Mouse (Mus musculus) bone marrow macrophage, adult 2 months (primary cell): ENCODE data around the gene Hist1h2bh. TPM values are rescaled to one million over a fixed set of nuclear protein-coding genes. Genes with fewer than 3 reads are reported as not detected.

ENCODE experiments used
- H3K27ac ChIP-seq: 2 replicates; pipeline ENCODE4 v1.5.1; 2012; ENCODE audit warnings: low read depth, low read length; ENCODE audit not compliant: insufficient read depth
- H3K4me1 ChIP-seq: 2 replicates; pipeline ENCODE4 v1.6.1; 2012; ENCODE audit warnings: low read length; ENCODE audit not compliant: control insufficient read depth, insufficient read depth
- H3K4me3 ChIP-seq: 2 replicates; pipeline ENCODE4 v1.5.1; 2012; ENCODE audit warnings: mild to moderate bottlenecking, low read length, moderate library complexity; ENCODE audit not compliant: insufficient read depth
- CTCF ChIP-seq: IDR thresholded peaks from 2 replicates; pipeline ENCODE4 v1.5.1; 2012; ENCODE audit warnings: low read depth, mild to moderate bottlenecking, low read length, moderate library complexity
- POLR2A ChIP-seq: IDR thresholded peaks from 2 replicates; pipeline ENCODE4 v1.6.1; 2012; ENCODE audit warnings: mild to moderate bottlenecking, low read depth, low read length, borderline replicate concordance
- polyA plus RNA-seq: library from polyadenylated mRNA; stranded (reverse); fragments of >200 nt; gene quantifications from 2 replicates; pipeline ENCODE4 v1.2.4, GENCODE M21; 2012; ENCODE audit not compliant: missing spikeins, insufficient read depth, insufficient read length

The Hist1h2bh gene
- polyA plus RNA-seq, 1 experiment, result 0.97 TPM

DNA sequence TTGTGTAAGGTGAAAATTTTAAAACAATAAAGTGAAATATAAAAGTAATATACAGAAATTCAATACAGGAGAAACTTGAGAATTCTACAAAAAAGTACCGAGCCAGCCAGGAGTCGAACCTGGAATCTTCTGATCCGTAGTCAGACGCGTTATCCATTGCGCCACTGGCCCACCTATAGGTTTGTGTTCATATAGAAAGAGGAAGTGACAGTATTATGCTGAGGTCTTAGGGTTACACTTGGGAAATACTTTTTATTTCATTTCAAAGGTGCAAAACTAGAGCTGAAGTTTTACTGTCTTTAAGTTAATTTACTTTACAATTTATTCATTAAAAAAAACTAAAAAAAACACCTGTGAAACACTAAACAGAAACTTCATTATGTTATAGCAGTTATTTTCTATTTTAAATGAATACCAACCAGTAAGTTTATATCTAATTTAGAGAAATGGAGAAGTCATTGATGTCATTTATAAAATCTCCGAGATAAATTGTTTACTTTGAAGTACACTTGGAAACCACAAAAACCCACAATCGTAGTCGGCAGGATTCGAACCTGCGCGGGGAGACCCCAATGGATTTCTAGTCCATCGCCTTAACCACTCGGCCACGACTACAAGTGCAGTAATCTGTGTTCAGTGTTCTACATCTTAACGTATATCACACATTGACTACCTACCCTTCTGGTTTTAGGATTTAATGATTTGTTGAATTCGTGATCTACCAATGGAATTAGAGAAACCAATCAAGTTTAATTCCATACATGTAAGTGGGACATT lies 42.6 kb downstream of the Hist1h2bh start:
- H3K4me3 ChIP-seq, result no peak overlapping the region
- no peak for TF ChIP-seq POLR2A
- TF ChIP-seq CTCF, result no peak
- H3K27ac ChIP-seq, result no peak overlapping the region
- peaks cover 17% of the 10 kb centered on the region for H3K4me1 ChIP-seq

DNA sequence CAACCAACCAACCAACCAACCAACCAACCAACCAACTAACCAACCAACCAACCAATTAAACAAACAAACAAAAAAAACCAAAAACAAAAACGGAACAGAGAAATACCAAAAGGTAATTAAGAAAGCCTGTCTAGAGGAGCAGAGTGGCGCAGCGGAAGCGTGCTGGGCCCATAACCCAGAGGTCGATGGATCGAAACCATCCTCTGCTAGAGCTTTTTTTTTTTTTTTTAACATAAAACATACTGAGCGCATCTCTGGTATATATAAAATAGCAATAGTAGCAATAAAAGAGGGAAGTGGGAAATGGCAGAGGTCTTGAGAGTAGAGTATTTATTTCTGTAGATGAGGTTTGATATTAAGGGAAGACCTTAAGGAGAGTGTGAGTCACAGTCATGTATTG lies 43.2 kb downstream of the Hist1h2bh start:
- no peak overlapping the region for H3K27ac ChIP-seq
- no peak overlapping the region for H3K4me3 ChIP-seq
- peaks cover 17% of the 10 kb centered on the region for H3K4me1 ChIP-seq
- TF ChIP-seq CTCF (no peak), POLR2A (no peak)

- Histone ChIP-seq H3K27ac (no peak overlapping the region), H3K4me3 (peak overlapping the region; percentile 40; the same call in 1 of the 2 replicates), H3K4me1 (peaks cover 15% of the 10 kb centered on the region)
- TF ChIP-seq CTCF, result no peak
- TF ChIP-seq POLR2A, result no peak
Measured at GRCm38 (mm10) chr13:23498653-23499052, 44.5 kb downstream of the Hist1h2bh start.

DNA sequence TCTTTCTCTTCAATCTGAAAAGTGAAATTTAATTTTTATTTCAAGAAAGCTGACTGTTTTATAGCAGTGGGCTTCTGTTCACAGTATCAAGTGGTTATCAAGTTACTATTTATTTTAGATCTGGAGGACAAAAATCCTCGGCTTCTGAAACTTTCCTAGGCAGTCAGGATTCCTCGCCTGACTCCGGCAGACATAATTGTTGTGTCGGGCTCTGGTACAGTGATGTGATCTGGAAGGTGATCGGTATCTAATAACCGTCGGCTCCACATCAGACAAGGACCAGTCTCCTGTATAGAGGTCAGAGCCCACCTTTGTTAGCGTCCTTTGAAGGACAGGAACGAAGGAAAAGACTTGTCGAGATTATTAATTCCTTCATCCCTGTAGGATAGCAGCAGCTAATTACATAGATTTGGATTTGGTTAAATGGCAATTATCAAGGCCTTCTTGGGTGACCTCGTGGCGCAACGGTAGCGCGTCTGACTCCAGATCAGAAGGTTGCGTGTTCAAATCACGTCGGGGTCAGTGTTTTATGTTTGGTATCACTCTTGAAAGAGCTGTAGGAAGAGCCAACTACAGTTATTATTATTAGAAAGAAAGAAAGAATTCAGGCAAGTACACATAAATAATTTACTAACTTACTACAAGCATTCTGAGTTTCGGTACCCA lies 45.4 kb downstream of the Hist1h2bh start:
- Histone ChIP-seq H3K4me1 (peaks cover 15% of the 10 kb centered on the region), H3K4me3 (peak overlapping the region; percentile 40; the same call in 1 of the 2 replicates), H3K27ac (no peak overlapping the region)
- no peak for TF ChIP-seq CTCF
- TF ChIP-seq POLR2A, result no peak

GRCm38 (mm10) chr13:23495526-23495925 lies 47.7 kb downstream of the Hist1h2bh start:
- TF ChIP-seq POLR2A (no peak), CTCF (no peak)
- Histone ChIP-seq H3K4me3 (no peak overlapping the region), H3K4me1 (peaks cover 15% of the 10 kb centered on the region), H3K27ac (no peak overlapping the region)

DNA sequence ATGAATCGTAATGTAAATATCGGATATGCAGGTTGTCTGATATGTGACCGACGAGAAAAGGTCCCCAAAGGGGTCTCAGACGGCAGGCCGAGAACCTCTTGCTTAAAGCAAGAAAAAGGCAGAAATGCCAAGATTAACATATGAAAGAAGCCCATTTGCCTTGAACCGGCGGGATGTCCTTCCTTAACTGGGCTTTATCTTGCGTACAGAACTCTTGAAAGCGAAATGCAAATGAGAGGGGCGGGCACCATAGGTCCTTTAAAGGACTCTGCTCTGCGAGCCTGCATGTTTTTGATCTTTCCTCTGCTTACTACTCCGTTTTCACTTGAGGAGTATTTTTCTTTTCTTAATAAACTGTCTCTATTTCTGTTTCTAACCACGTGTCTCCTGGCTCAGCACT lies 51.2 kb downstream of the Hist1h2bh start:
- Histone ChIP-seq H3K27ac (0 out of 2 replicates have a peak overlapping the region, but pooled peaks have one; percentile 9), H3K4me3 (no peak overlapping the region)
- no peak for TF ChIP-seq CTCF
- TF ChIP-seq POLR2A, result no peak

More for the DNA sequence above, 51.2 kb downstream of the Hist1h2bh start:
- H3K4me1 ChIP-seq, result peaks cover 13% of the 10 kb centered on the region

Other genes starting within 250 kb of the Hist1h2bh start
- 14.9 and 16.4 TPM in 2 replicates for gene Zfp322a, start 174.2 kb downstream of the Hist1h2bh start, polyA plus RNA-seq
- 4.8 and 4.9 TPM in 2 replicates for gene Abt1, start 119.5 kb downstream of the Hist1h2bh start, polyA plus RNA-seq
- not detected in 2 replicates for gene Btn1a1, start 77.5 kb downstream of the Hist1h2bh start, polyA plus RNA-seq
- not detected in 2 replicates for gene Btn2a2, start 54.5 kb downstream of the Hist1h2bh start, polyA plus RNA-seq
- gene Hist1h4h, start 12.3 kb downstream of the Hist1h2bh start, polyA plus RNA-seq, result 2.5 and 3.1 TPM in 2 replicates
- gene Hist1h2af, start 9.5 kb downstream of the Hist1h2bh start, polyA plus RNA-seq, result 42.5 and 76.9 TPM in 2 replicates
- gene Hist1h3g, start 8.0 kb downstream of the Hist1h2bh start, polyA plus RNA-seq, result not detected in 2 replicates
- 0.80 TPM in 1 of 2 replicates, not detected in the other for gene Hist1h3f, start 660 bp upstream of the Hist1h2bh start, polyA plus RNA-seq
- gene Hist1h4f, start 8.3 kb upstream of the Hist1h2bh start, polyA plus RNA-seq, result 4.7 TPM in 1 of 2 replicates, not detected in the other
- 0.11 and 0.39 TPM in 2 replicates for gene Hist1h1d, start 9.9 kb upstream of the Hist1h2bh start, polyA plus RNA-seq
- gene Hist1h3e, start 19.0 kb upstream of the Hist1h2bh start, polyA plus RNA-seq, result 1.5 and 3.6 TPM in 2 replicates
- 1.7 TPM in 1 of 2 replicates, not detected in the other for gene Hist1h2ae, start 27.8 kb upstream of the Hist1h2bh start, polyA plus RNA-seq
- gene Hist1h2bg, start 28.0 kb upstream of the Hist1h2bh start, polyA plus RNA-seq, result 9.8 and 11.9 TPM in 2 replicates
- gene Hist1h2bf, start 30.8 kb upstream of the Hist1h2bh start, polyA plus RNA-seq, result 3.8 and 7.9 TPM in 2 replicates
- gene Hist1h2ad, start 31.0 kb upstream of the Hist1h2bh start, polyA plus RNA-seq, result not detected in 2 replicates
- gene Hist1h3d, start 32.4 kb upstream of the Hist1h2bh start, polyA plus RNA-seq, result 2.3 and 3.2 TPM in 2 replicates
- gene Hist1h4d, start 38.2 kb upstream of the Hist1h2bh start, polyA plus RNA-seq, result 1.6 and 2.5 TPM in 2 replicates
- 0.86 and 2.1 TPM in 2 replicates for gene Hist1h2be, start 77.7 kb upstream of the Hist1h2bh start, polyA plus RNA-seq
- 2.6 TPM in 2 replicates for gene Hist1h1e, start 79.2 kb upstream of the Hist1h2bh start, polyA plus RNA-seq
- 0.35 and 0.40 TPM in 2 replicates for gene Hist1h2ac, start 140.6 kb upstream of the Hist1h2bh start, polyA plus RNA-seq
- gene Hist1h2bc, start 140.8 kb upstream of the Hist1h2bh start, polyA plus RNA-seq, result 55.8 and 61.9 TPM in 2 replicates
- 0.62 TPM in 1 of 2 replicates, not detected in the other for gene Hist1h1t, start 152.4 kb upstream of the Hist1h2bh start, polyA plus RNA-seq
- not detected in 2 replicates for gene Hist1h4c, start 155.1 kb upstream of the Hist1h2bh start, polyA plus RNA-seq
- 95.3 and 104 TPM in 2 replicates for gene Hfe, start 167.5 kb upstream of the Hist1h2bh start, polyA plus RNA-seq
- gene Hist1h1c, start 195.4 kb upstream of the Hist1h2bh start, polyA plus RNA-seq, result 75.5 and 80.8 TPM in 2 replicates
- 1.2 TPM in 1 of 2 replicates, not detected in the other for gene Hist1h3c, start 202.2 kb upstream of the Hist1h2bh start, polyA plus RNA-seq
- gene Hist1h2bb, start 203.3 kb upstream of the Hist1h2bh start, polyA plus RNA-seq, result 1.3 TPM in 1 of 2 replicates, not detected in the other
- 4.3 and 8.4 TPM in 2 replicates for gene Hist1h2ab, start 207.7 kb upstream of the Hist1h2bh start, polyA plus RNA-seq
- gene Hist1h3b, start 208.9 kb upstream of the Hist1h2bh start, polyA plus RNA-seq, result 2.1 and 4.8 TPM in 2 replicates
- gene Hist1h4b, start 213.6 kb upstream of the Hist1h2bh start, polyA plus RNA-seq, result 4.5 and 5.1 TPM in 2 replicates
- gene Hist1h4a, start 217.8 kb upstream of the Hist1h2bh start, polyA plus RNA-seq, result not detected in 2 replicates
- not detected in 2 replicates for gene Hist1h3a, start 219.0 kb upstream of the Hist1h2bh start, polyA plus RNA-seq
- not detected in 2 replicates for gene Hist1h1a, start 220.3 kb upstream of the Hist1h2bh start, polyA plus RNA-seq
- not detected in 2 replicates for gene Trim38, start 226.5 kb upstream of the Hist1h2bh start, polyA plus RNA-seq